Mouse (Mus musculus): ENCODE measurements around the gene Olfr455. TPM values are rescaled to one million over a fixed set of nuclear protein-coding genes. Genes with fewer than 3 reads are reported as not detected.

Olfr455 gene
- not detected in 2 replicates for polyA plus RNA-seq (2016; fragmentation: Nextera tagmentation; extraction: Ambion mirVana)

DNA sequence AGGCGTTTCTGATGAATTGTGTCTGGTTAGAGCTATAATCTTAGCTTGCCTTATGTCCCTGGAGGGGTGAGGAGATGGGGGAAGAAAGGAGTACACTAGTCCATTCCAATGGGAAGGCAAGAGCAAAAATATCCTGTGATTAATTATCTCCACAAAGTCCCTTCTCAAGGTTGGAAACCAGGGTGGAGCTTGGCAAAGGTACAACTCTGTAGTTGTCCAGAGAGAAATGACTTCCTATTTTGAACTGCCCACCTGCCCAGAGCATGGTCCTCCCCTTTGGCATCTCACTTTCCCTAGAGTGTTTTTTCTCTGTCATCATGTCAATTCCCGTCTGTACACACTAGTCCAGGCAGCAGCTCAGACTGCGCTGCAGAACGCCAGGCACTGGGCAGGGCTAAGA lies at the start of gene Olfr455:
Gene Olfr455, minus strand, starts transcription at position 127 of the 400 bp plus-strand sequence.
- H3K4me3 ChIP-seq, result no peak within 1 kb of the TSS
- 74% methylated on average over 4 of the region's 4 CpGs for WGBS

DNA sequence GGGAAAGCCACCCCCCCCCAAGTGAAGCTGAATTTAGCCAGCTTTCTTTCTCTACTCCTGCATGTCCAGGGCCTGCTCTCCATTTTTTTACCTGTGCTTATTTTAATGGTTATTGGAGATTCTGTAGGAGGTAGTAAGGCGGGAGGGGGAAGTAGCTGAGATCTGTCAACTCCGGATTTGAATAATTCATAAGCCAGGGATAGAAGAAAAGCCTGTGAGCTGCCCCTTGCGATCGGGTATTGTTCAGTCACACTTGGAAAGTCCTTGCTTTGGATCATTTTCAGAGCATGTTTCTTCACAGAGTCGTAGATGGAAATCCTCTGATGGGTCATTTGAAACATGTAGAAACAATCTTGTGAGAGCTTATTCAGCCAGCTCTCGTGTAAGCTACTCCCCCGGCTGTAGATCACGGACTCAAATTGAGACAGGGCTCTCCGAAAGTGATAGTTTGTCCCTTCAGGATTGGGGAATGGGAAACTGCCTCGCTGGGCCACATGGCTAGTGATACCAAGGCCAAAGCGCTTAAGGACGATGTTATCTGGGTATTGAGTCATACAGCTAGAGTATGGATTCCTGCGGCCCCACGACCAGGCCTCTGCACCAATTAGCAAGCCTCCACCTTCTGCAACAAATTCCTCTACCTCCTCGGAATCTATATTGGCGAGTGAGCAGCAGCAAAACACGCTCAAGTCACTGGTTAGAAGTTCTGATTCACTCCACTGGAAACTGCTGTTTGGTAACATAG lies 45.9 kb upstream of the Olfr455 start:
- Histone ChIP-seq H3K27ac (no peak overlapping the region), H3K4me3 (no peak overlapping the region), H3K9me3 (no peaks in the 10 kb centered on the region), H3K36me3 (no peaks in the 10 kb centered on the region), H3K4me1 (no peaks in the 10 kb centered on the region), H3K27me3 (0 out of 2 replicates have a peak, but pooled peaks cover 3% of the 10 kb centered on the region), H3K9ac (no peak overlapping the region), H3K4me2 (replicated peaks) (no peak overlapping the region)
- no peak for ATAC-seq (ENCODE audit: insufficient number of reproducible peaks, insufficient read depth, low FRiP score, low TSS enrichment)
- WGBS, result 79% methylated on average over 17 of the region's 17 CpGs

More for the DNA sequence above, at the start of gene Olfr455:
- no peak for ATAC-seq (ENCODE audit: insufficient number of reproducible peaks, insufficient read depth, low FRiP score, low TSS enrichment)
- Histone ChIP-seq H3K36me3 (no peaks in the 10 kb centered on the region), H3K4me2 (replicated peaks) (no peak within 1 kb of the TSS), H3K27me3 (no peaks in the 10 kb centered on the region), H3K27ac (no peak within 1 kb of the TSS), H3K4me1 (no peaks in the 10 kb centered on the region), H3K9ac (no peak within 1 kb of the TSS), H3K9me3 (no peaks in the 10 kb centered on the region)

DNA sequence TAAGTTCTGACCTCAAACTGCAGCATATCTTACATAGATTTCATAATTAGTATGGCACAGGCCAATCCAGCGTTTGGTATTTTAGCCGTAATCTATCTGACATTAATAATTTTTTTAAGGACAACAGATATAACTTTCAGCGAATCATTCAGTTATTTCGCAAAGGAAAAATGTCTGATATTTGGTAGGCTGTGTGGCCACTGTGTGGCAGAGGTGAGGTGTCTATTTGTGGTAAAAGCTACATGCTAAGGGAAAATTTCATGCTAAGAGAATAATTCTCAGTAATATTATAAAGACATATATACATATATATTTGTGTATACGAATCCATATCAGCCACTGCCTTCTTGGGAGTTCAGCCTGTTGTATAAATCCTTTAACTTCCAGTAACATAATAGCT lies 39.2 kb upstream of the Olfr455 start:
- Histone ChIP-seq H3K27ac (no peak overlapping the region), H3K4me3 (no peak overlapping the region), H3K36me3 (no peaks in the 10 kb centered on the region), H3K27me3 (0 out of 2 replicates have a peak, but pooled peaks cover 3% of the 10 kb centered on the region), H3K4me2 (replicated peaks) (no peak overlapping the region), H3K9ac (no peak overlapping the region), H3K4me1 (no peaks in the 10 kb centered on the region), H3K9me3 (no peaks in the 10 kb centered on the region)
- ATAC-seq (ENCODE audit: insufficient number of reproducible peaks, insufficient read depth, low FRiP score, low TSS enrichment), result no peak
- 85% methylated on average over 5 of the region's 5 CpGs for WGBS

DNA sequence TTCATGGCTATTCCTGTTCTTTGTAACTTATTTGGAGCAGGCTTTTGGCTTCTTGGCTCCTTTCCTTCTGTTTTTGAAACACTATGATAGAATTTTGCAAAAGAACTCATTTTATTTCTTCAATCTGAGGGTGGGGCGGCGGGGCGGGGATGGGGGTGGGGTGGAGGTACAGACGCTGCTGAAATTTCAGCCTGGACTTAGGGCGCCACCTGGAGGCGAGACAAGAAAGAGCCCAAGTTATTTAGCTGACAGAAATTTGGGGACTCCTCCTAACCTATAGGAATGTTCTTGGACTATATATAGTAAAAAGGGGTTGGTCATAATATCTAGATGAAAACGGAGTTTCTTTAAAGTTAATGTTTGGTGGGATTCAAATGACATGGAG lies 36.1 kb upstream of the Olfr455 start:
- no peak overlapping the region for H3K4me3 ChIP-seq
- no peaks in the 10 kb centered on the region for H3K4me1 ChIP-seq
- no peaks in the 10 kb centered on the region for H3K9me3 ChIP-seq
- 2% methylated on average over 7 of the region's 7 CpGs for WGBS
- no peak for ATAC-seq (ENCODE audit: insufficient number of reproducible peaks, insufficient read depth, low FRiP score, low TSS enrichment)
- no peak overlapping the region for H3K27ac ChIP-seq
- 0 out of 2 replicates have a peak, but pooled peaks cover under 1% of the 10 kb centered on the region for H3K27me3 ChIP-seq
- no peaks in the 10 kb centered on the region for H3K36me3 ChIP-seq
- no peak overlapping the region; the same call in 1 of the 2 replicates for H3K4me2 ChIP-seq (replicated peaks)
- no peak overlapping the region for H3K9ac ChIP-seq

DNA sequence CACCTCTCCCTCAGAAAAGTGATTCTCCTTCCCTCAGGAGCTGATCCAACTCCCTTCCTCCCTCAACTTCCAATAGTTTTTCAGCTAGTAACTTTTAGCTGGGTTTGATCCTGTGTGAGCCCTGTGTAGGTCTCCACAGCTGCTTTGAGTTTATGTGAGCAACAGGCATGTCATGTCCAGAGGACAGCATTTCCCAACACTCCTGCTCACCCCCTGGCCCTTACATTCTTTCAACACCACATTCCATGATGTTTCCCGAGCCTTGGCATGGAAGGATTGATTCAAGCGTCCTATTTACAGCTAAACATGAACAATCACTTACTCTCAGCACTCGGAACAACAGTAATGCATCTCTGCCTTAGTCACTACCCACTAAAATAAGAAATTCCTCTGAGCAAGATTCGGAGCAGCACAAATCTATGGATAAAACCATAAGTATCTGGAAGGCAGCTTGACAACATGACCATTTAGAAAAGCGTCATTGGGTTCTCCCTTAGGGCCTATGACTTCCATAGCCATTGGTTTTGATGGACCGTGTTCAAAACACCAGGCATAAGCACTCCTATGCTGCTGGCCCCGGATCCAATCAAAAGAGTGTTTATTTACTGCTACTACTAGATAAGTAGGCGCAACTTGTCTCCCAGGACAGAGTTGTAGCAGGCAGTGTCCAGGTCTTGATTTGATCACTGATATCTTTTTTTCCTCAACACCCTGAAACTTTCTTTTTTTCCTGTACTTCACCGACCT lies 35.5 kb upstream of the Olfr455 start:
- no peak overlapping the region for H3K4me3 ChIP-seq
- H3K9me3 ChIP-seq, result no peaks in the 10 kb centered on the region
- no peaks in the 10 kb centered on the region for H3K36me3 ChIP-seq
- H3K9ac ChIP-seq, result no peak overlapping the region
- no peak overlapping the region; the same call in 1 of the 2 replicates for H3K4me2 ChIP-seq (replicated peaks)
- no peak overlapping the region for H3K27ac ChIP-seq
- ATAC-seq (ENCODE audit: insufficient number of reproducible peaks, insufficient read depth, low FRiP score, low TSS enrichment), result no peak
- no peaks in the 10 kb centered on the region for H3K4me1 ChIP-seq
- 55% methylated on average over 9 of the region's 9 CpGs for WGBS
- H3K27me3 ChIP-seq, result no peaks in the 10 kb centered on the region

DNA sequence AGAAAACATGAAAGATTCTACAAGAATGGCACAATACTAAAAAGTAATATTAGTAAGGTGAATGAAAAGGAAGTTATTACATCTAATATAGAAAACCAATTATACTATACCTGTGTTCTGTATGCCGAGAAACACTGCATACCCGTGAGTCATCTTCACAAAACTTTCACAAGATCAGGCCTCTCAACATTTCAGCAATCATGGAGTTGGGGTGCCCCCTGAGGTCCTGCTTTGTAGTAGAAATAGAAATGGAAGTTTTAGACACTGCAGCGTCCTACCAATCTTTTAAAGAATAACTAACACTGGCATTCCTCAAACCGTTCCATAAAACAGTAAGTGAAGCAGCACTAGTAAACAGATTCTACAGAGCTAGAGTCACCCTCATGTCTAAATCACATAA lies 31.3 kb upstream of the Olfr455 start:
- no peak for ATAC-seq (ENCODE audit: insufficient number of reproducible peaks, insufficient read depth, low FRiP score, low TSS enrichment)
- Histone ChIP-seq H3K9me3 (no peaks in the 10 kb centered on the region), H3K36me3 (no peaks in the 10 kb centered on the region), H3K27ac (no peak overlapping the region), H3K27me3 (no peaks in the 10 kb centered on the region), H3K4me3 (no peak overlapping the region), H3K9ac (no peak overlapping the region), H3K4me1 (no peaks in the 10 kb centered on the region), H3K4me2 (replicated peaks) (no peak overlapping the region)
- WGBS, result 76% methylated on average over 4 of the region's 4 CpGs

DNA sequence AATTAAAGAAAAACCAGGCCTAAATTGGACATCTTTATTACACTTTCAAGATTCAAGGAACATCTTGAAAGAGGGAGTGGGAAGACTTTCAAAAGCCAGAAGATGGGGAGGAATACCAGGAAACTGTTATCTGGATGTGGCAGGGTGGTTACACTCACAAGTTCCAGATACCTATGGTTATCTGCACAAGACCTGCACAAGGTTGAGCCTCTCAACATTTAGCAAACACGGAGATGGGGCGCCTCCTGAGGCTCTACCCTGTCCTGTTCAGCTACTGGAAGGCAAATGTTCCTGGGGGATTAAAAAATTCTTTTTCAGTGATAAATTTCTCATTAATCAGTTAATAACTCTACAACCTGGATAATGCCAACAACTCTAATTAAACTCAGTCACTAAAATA lies 30.0 kb upstream of the Olfr455 start:
- Histone ChIP-seq H3K9ac (no peak overlapping the region), H3K4me1 (no peaks in the 10 kb centered on the region), H3K36me3 (no peaks in the 10 kb centered on the region), H3K4me2 (replicated peaks) (no peak overlapping the region), H3K27me3 (no peaks in the 10 kb centered on the region), H3K9me3 (no peaks in the 10 kb centered on the region), H3K27ac (no peak overlapping the region), H3K4me3 (no peak overlapping the region)
- ATAC-seq (ENCODE audit: insufficient number of reproducible peaks, insufficient read depth, low FRiP score, low TSS enrichment), result no peak
- 89% methylated on average over 2 of the region's 2 CpGs for WGBS

DNA sequence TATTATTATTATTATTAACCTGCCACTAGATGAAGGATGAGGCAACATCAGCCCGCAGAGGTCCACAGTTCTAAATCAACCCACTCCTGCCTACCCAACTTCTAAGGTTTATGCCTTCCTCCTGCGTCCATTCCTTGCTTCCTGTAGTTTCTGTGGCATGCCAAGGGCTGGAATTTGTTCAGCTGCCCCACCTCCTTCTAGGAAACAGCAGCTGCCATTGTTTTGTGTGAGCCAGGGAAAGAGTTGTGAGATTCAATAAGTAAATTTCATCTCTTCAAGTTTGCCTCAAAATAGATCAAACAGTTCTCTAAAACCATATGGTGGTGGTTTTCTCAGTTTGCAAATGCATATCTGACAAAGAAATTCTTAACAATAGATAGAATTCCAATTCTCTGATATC lies 20.8 kb upstream of the Olfr455 start:
- H3K4me1 ChIP-seq, result no peaks in the 10 kb centered on the region
- no peaks in the 10 kb centered on the region for H3K36me3 ChIP-seq
- 60% methylated on average over 2 of the region's 2 CpGs for WGBS
- no peak overlapping the region for H3K4me2 ChIP-seq (replicated peaks)
- no peak for ATAC-seq (ENCODE audit: insufficient number of reproducible peaks, insufficient read depth, low FRiP score, low TSS enrichment)
- no peak overlapping the region for H3K9ac ChIP-seq
- no peak overlapping the region for H3K27ac ChIP-seq
- no peaks in the 10 kb centered on the region for H3K9me3 ChIP-seq
- no peaks in the 10 kb centered on the region for H3K27me3 ChIP-seq
- no peak overlapping the region for H3K4me3 ChIP-seq

DNA sequence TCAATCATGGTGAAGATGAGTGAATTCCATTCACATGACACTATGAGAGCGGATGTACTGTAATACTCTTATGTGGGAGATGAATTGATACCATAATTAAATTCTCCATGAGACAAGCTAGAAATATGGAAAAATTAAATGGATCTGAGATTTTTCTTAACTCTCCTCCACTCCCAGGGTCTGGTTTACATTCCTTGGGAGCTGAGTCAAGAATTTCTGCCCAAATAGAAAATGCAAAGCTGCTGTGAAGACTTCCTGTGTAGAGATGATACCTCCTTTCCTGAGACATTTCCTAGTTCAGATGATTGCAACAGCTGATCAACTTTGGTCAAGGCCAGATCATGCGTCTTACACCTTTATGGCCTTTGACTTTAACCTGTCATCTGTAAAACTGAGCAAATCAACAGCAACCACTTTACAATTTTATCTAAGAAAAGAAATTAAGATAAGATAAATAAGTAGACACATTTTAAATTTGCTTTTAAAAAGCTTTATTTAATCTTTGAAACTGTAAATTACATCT lies 18.8 kb upstream of the Olfr455 start:
- H3K4me1 ChIP-seq, result no peaks in the 10 kb centered on the region
- H3K4me3 ChIP-seq, result no peak overlapping the region
- no peak overlapping the region for H3K9ac ChIP-seq
- no peaks in the 10 kb centered on the region for H3K27me3 ChIP-seq
- 76% methylated on average over 2 of the region's 2 CpGs for WGBS
- no peak for ATAC-seq (ENCODE audit: insufficient number of reproducible peaks, insufficient read depth, low FRiP score, low TSS enrichment)
- H3K4me2 ChIP-seq (replicated peaks), result no peak overlapping the region
- H3K9me3 ChIP-seq, result no peaks in the 10 kb centered on the region
- no peak overlapping the region for H3K27ac ChIP-seq
- H3K36me3 ChIP-seq, result no peaks in the 10 kb centered on the region

DNA sequence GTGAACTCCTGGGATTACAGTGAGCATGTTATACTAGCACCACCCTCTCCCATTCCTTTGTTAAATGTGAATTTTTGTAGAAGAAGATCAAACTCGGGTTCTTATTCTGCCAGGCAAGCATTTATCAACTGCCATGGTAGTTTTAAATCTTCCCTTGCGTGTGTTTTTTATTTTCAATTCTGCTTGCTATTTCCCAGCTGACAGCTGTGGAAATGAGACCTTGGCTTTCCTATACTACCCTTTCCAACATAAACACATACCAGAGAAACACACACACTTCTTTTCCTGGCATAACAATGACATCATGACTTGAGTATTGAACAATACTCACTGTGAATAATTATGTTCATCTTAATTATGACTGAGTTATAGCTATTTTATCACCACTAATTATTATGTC lies 14.9 kb upstream of the Olfr455 start:
- no peak overlapping the region for H3K4me2 ChIP-seq (replicated peaks)
- WGBS, result 41% methylated on average over 2 of the region's 2 CpGs
- H3K36me3 ChIP-seq, result no peaks in the 10 kb centered on the region
- no peak overlapping the region for H3K27ac ChIP-seq
- no peaks in the 10 kb centered on the region for H3K4me1 ChIP-seq
- no peaks in the 10 kb centered on the region for H3K9me3 ChIP-seq
- ATAC-seq (ENCODE audit: insufficient number of reproducible peaks, insufficient read depth, low FRiP score, low TSS enrichment), result no peak
- H3K4me3 ChIP-seq, result no peak overlapping the region
- H3K27me3 ChIP-seq, result no peaks in the 10 kb centered on the region
- no peak overlapping the region for H3K9ac ChIP-seq

DNA sequence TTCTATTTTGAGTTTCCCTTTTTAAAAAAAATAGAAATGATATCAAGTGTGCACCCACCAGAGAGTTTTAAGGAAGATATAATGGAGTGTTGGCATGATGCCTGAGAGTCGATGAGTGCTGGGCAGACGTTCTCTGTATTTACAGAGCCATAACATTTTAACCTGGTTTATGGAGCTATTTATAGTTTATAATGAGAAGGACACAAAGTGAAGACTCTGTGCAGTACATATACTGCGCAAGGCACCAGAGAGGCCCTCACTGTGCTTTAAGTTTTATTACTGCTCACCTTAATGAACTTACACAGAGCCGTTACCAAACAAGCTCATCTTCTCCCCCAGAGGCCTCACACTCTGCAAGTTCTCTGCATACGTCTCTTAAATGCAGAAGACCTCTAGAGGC lies 13.5 kb upstream of the Olfr455 start:
- H3K4me3 ChIP-seq, result no peak overlapping the region
- 79% methylated on average over 5 of the region's 5 CpGs for WGBS
- no peaks in the 10 kb centered on the region for H3K9me3 ChIP-seq
- H3K27me3 ChIP-seq, result no peaks in the 10 kb centered on the region
- no peaks in the 10 kb centered on the region for H3K36me3 ChIP-seq
- H3K4me2 ChIP-seq (replicated peaks), result no peak overlapping the region
- H3K9ac ChIP-seq, result no peak overlapping the region
- H3K4me1 ChIP-seq, result no peaks in the 10 kb centered on the region
- no peak for ATAC-seq (ENCODE audit: insufficient number of reproducible peaks, insufficient read depth, low FRiP score, low TSS enrichment)
- H3K27ac ChIP-seq, result no peak overlapping the region

DNA sequence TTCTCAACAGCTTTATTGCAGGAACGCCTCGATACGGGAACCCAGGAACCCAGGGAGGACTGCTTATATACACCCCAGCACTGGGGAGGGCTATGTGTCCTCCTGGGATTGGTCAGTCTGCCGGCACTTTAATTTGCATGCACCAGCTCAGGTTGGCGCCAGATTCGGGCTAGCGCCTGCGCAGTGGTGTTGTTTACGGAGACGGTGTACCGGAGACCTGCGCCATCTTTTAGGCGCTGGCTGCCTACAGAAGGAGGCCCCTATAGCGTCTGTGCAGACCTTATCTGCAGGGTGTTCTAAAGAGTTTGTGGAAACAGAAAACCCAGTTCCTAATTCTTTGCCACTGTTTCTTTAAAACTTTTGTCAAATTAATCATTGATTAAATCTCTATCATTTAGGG lies 11.3 kb upstream of the Olfr455 start:
- Histone ChIP-seq H3K9ac (no peak overlapping the region), H3K9me3 (no peaks in the 10 kb centered on the region), H3K36me3 (no peaks in the 10 kb centered on the region), H3K4me2 (replicated peaks) (no peak overlapping the region), H3K4me3 (no peak overlapping the region), H3K27ac (no peak overlapping the region), H3K4me1 (no peaks in the 10 kb centered on the region), H3K27me3 (no peaks in the 10 kb centered on the region)
- ATAC-seq (ENCODE audit: insufficient number of reproducible peaks, insufficient read depth, low FRiP score, low TSS enrichment), result no peak
- WGBS, result 96% methylated on average over 14 of the region's 14 CpGs
